Mouse (Mus musculus) intestine, embryonic 14.5 days (tissue): ENCODE data around the gene Fanci. TPM values are rescaled to one million over a fixed set of nuclear protein-coding genes. Genes with fewer than 3 reads are reported as not detected.
A peak's percentile ranks its signal among the peaks of the same experiment; 100 is the strongest.

Source experiments
- ATAC-seq: fragments of 200-750 bp; cut with Nextera tagmentation; replicated peaks from 2 replicates; pipeline ENCODE4 v1.8.0; 2017; ENCODE audit warnings: low read depth, moderate number of reproducible peaks, moderate TSS enrichment, moderate library complexity; ENCODE audit not compliant: low FRiP score, low TSS enrichment
- DNase-seq: peaks from one replicate; pipeline ENCODE4 v3.0.0-alpha.2; 2018; ENCODE audit warnings: low spot score
- H3K27ac ChIP-seq: fragments of 300-500 bp; sonication (generic); 2 replicates; pipeline ENCODE4 v1.5.1; 2014; ENCODE audit warnings: low read depth, mild to moderate bottlenecking, control low read depth
- H3K27me3 ChIP-seq: fragments of 300-500 bp; sonication (generic); replicated peaks from 2 replicates; pipeline ENCODE4 v1.6.1; 2014; ENCODE audit warnings: low read length, control low read depth; ENCODE audit not compliant: control insufficient read depth, insufficient read depth
- H3K36me3 ChIP-seq: fragments of 300-500 bp; sonication (generic); 2 replicates; pipeline ENCODE4 v1.6.1; 2014; ENCODE audit warnings: low read length, control low read depth; ENCODE audit not compliant: control insufficient read depth, insufficient read depth
- H3K4me1 ChIP-seq: fragments of 300-500 bp; sonication (generic); replicated peaks from 2 replicates; pipeline ENCODE4 v1.6.1; 2014; ENCODE audit warnings: low read length, control low read depth, mixed read lengths; ENCODE audit not compliant: control insufficient read depth, insufficient read depth
- H3K4me2 ChIP-seq: fragments of 300-500 bp; sonication (generic); 2 replicates; pipeline ENCODE4 v1.6.1; 2014; ENCODE audit warnings: low read length
- H3K4me3 ChIP-seq: fragments of 300-500 bp; sonication (generic); 2 replicates; pipeline ENCODE4 v1.5.1; 2014; ENCODE audit warnings: low read depth, low read length, control low read depth, mixed read lengths
- H3K9ac ChIP-seq: fragments of 300-500 bp; sonication (generic); 2 replicates; pipeline ENCODE4 v1.6.1; 2014; ENCODE audit warnings: mild to moderate bottlenecking, low read length
- H3K9me3 ChIP-seq: fragments of 300-500 bp; sonication (generic); 2 replicates; pipeline ENCODE4 v1.6.1; 2016; ENCODE audit warnings: low read length, control low read depth; ENCODE audit not compliant: control insufficient read depth
- WGBS: fragments of 180-500 bp; shearing (Covaris S2); extraction: QIAGEN DNeasy Blood & Tissue Kit; methylation state at CpG from one replicate; pipeline ENCODE4 v1.1.7; 2014; 5-methylcytosine and 5-hydroxymethylcytosine counted together
- polyA plus RNA-seq: library from polyadenylated mRNA; unstranded; fragments of >200 nt; fragmentation: Nextera tagmentation; extraction: Ambion mirVana; gene quantifications from 2 replicates; pipeline ENCODE4 v1.2.1, GENCODE M21; 2014

The Fanci gene
- polyA plus RNA-seq, 1 experiment from 2014 or later = 11.7 TPM

DNA sequence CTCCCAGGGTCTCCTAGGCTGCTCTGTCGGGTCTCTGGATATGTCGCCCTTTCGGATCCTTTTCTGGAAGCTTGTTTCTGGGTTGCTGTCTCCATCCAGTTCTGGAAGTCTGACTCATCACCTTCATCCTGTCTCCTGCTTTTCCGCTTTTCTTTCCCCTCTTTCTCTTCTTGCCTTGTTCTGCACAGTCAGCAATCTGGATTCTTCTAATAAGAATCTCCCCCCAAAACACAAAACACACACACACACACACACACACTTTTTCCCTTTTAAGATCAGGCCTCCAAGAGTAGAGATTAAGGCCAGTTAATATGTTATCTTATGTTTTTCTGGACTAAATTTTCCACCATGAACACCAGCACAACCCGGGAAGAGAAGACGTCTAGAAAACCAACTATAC, 106.6 kb downstream of the Fanci start:
- Histone ChIP-seq H3K9me3 (no peaks in the 10 kb centered on the region), H3K4me1 (no peaks in the 10 kb centered on the region), H3K36me3 (no peaks in the 10 kb centered on the region), H3K27me3 (peaks cover 98% of the 10 kb centered on the region), H3K4me2 (no peak overlapping the region), H3K27ac (no peak overlapping the region), H3K4me3 (no peak overlapping the region), H3K9ac (no peak overlapping the region)
- 2% methylated on average over 6 of the region's 6 CpGs for WGBS
- DNase-seq (no peak), ATAC-seq (no peak)

- Histone ChIP-seq H3K4me3 (no peak overlapping the region), H3K27me3 (peaks cover 99% of the 10 kb centered on the region), H3K27ac (no peak overlapping the region), H3K4me2 (no peak overlapping the region), H3K9ac (no peak overlapping the region), H3K36me3 (no peaks in the 10 kb centered on the region), H3K4me1 (no peaks in the 10 kb centered on the region), H3K9me3 (no peaks in the 10 kb centered on the region)
- ATAC-seq (no peak), DNase-seq (peak; percentile 86)
- 2% methylated on average over 35 of the region's 35 CpGs for WGBS
These were observed 107.4 kb downstream of the Fanci start for GRCm38 (mm10) chr7:79498965-79499595.

Other genes with a start within 250 kb of the Fanci start
- 196 and 214 TPM in 2 replicates for gene Mfge8, start 242.9 kb upstream of the Fanci start, polyA plus RNA-seq
- 14.6 and 15.2 TPM in 2 replicates for gene Abhd2, start 118.7 kb upstream of the Fanci start, polyA plus RNA-seq
- 0.28 and 0.48 TPM in 2 replicates for gene Rlbp1, start 4.9 kb upstream of the Fanci start, polyA plus RNA-seq
- 36.4 and 44.8 TPM in 2 replicates for gene Polg, start 74.4 kb downstream of the Fanci start, polyA plus RNA-seq
- 0.08 TPM in 1 of 2 replicates, not detected in the other for gene Rhcg, start 225.7 kb downstream of the Fanci start, polyA plus RNA-seq